Mouse (Mus musculus): ENCODE results near the gene Tnfrsf19.

DNA sequence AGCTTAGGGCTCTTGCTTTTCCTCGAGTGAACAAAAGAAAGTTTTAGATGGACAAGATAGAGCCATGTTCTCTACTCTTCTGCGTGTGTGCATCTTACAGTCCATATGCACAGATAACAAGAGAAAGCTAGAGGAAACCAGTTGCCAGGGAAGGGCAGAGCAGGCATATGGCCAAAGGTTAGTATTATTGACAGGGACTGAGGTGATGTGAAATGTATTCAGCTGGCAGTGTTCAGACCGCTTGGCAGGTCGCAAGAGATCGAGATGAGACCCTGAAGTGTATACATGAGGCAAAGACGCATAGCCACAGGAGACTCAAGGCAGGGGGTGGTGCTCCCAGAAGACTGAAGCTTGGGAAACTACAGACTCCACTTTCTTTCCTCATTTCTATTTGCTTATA is 62.0 kb downstream of the Tnfrsf19 start:
- TF ChIP-seq ZNF384 (IDR thresholded peaks at IDR 0.05; ENCODE audit: low read depth, low read length) = no peak
- no peak for TF ChIP-seq CHD2 (IDR thresholded peaks at IDR 0.05; ENCODE audit: low read depth, low read length)

Data from ES-E14 (cell line).